Mouse (Mus musculus) lung, adult 2 months (tissue): Measurements from ENCODE around the gene Krt7. TPM values are rescaled to one million over a fixed set of nuclear protein-coding genes. Genes with fewer than 3 reads are reported as not detected.

Experiments used
- DNase-seq: peaks from one replicate; pipeline ENCODE4 v3.0.0; 2022
- H3K4me1 ChIP-seq: fragments of 200-500 bp; 2 replicates; pipeline ENCODE4 v1.6.1; 2011; ENCODE audit warnings: low read length; ENCODE audit not compliant: control insufficient read depth, insufficient read depth
- H3K4me3 ChIP-seq: fragments of 200-500 bp; replicated peaks from 2 replicates; pipeline ENCODE3; 2011; ENCODE audit warnings: low read depth, mild to moderate bottlenecking, control low read depth, low read length; ENCODE audit errors: extremely low read depth
- CTCF ChIP-seq: fragments of 200-500 bp; IDR thresholded peaks from 2 replicates; pipeline ENCODE4 v1.5.1; 2011; ENCODE audit warnings: mild to moderate bottlenecking, low read length, control low read depth; ENCODE audit not compliant: insufficient read depth
- POLR2A ChIP-seq: fragments of 200-500 bp; IDR thresholded peaks from 2 replicates; pipeline ENCODE4 v1.6.1; 2011; ENCODE audit warnings: low read depth, mild to moderate bottlenecking, control low read depth, low read length, borderline replicate concordance; ENCODE audit errors: extremely low read depth
- WGBS: fragments of 180-500 bp; shearing (Covaris S2); methylation state at CpG from one replicate; pipeline ENCODE4 v1.1.7; 2018; 5-methylcytosine and 5-hydroxymethylcytosine counted together
- polyA plus RNA-seq: library from polyadenylated mRNA; depleted of rRNA; stranded (reverse); fragments of >200 nt; gene quantifications from 2 replicates; pipeline ENCODE4 v1.2.3, GENCODE M21; 2012

Krt7 gene
- polyA plus RNA-seq, 1 experiment, result 143 TPM

- no peak for DNase-seq
- WGBS, result 53% methylated on average over 6 of the region's 6 CpGs
Measured at GRCm38 (mm10) chr15:101368015-101368414, 42.8 kb upstream of the Krt7 start.

GRCm38 (mm10) chr15:101368502-101369381, 42.1 kb upstream of the Krt7 start:
- Histone ChIP-seq H3K4me3 (no peak overlapping the region), H3K4me1 (peaks cover 47% of the 10 kb centered on the region)
- TF ChIP-seq POLR2A, result no peak
- TF ChIP-seq CTCF, result no peak
- no peak for DNase-seq
- 52% methylated on average over 11 of the region's 11 CpGs for WGBS

More at GRCm38 (mm10) chr15:101368015-101368414, 42.8 kb upstream of the Krt7 start:
- Histone ChIP-seq H3K4me1 (peaks cover 45% of the 10 kb centered on the region), H3K4me3 (no peak overlapping the region)
- TF ChIP-seq CTCF, result no peak
- no peak for TF ChIP-seq POLR2A

- Histone ChIP-seq H3K4me1 (peaks cover 52% of the 10 kb centered on the region), H3K4me3 (no peak overlapping the region)
- no peak for DNase-seq
- 49% methylated on average over 12 of the region's 12 CpGs for WGBS
- TF ChIP-seq POLR2A (no peak), CTCF (no peak)
Measured at GRCm38 (mm10) chr15:101369382-101370100, 41.3 kb upstream of the Krt7 start.

GRCm38 (mm10) chr15:101370101-101370911, 40.5 kb upstream of the Krt7 start, which contains the start of gene Krt80:
Gene Krt80, minus strand, starts transcription at chr15:101370162.
- Histone ChIP-seq H3K4me1 (peaks cover 54% of the 10 kb centered on the region), H3K4me3 (no peak within 1 kb of the TSS)
- TF ChIP-seq CTCF, result no peak
- TF ChIP-seq POLR2A, result no peak
- WGBS, result 15% methylated on average over 22 of the region's 22 CpGs
- DNase-seq, result peak; percentile 90

GRCm38 (mm10) chr15:101371141-101371985, 39.5 kb upstream of the Krt7 start:
- WGBS, result 57% methylated on average over 15 of the region's 15 CpGs

GRCm38 (mm10) chr15:101372131-101372977, 38.5 kb upstream of the Krt7 start:
- Histone ChIP-seq H3K4me3 (no peak overlapping the region), H3K4me1 (peaks cover 53% of the 10 kb centered on the region)
- 54% methylated on average over 7 of the region's 7 CpGs for WGBS
- TF ChIP-seq CTCF (no peak), POLR2A (no peak)
- DNase-seq, result no peak

More at GRCm38 (mm10) chr15:101371141-101371985, 39.5 kb upstream of the Krt7 start:
- TF ChIP-seq CTCF, result no peak
- TF ChIP-seq POLR2A, result peak; percentile 29; the same call in 1 of the 2 replicates
- H3K4me1 ChIP-seq, result peaks cover 53% of the 10 kb centered on the region
- no peak overlapping the region for H3K4me3 ChIP-seq
- no peak for DNase-seq

- TF ChIP-seq POLR2A, result no peak
- TF ChIP-seq CTCF, result no peak
- 76% methylated on average over 16 of the region's 16 CpGs for WGBS
- no peak for DNase-seq
- Histone ChIP-seq H3K4me1 (peaks cover 49% of the 10 kb centered on the region), H3K4me3 (no peak overlapping the region)
Measured at GRCm38 (mm10) chr15:101373286-101373898, 37.5 kb upstream of the Krt7 start.

GRCm38 (mm10) chr15:101374879-101375278, 36.0 kb upstream of the Krt7 start:
- Histone ChIP-seq H3K4me1 (peaks cover 38% of the 10 kb centered on the region), H3K4me3 (no peak overlapping the region)
- 10% methylated on average over 4 of the region's 4 CpGs for WGBS
- TF ChIP-seq CTCF (no peak), POLR2A (peak; percentile 46; the same call in 1 of the 2 replicates)
- DNase-seq, result peak; percentile 73
